Mouse (Mus musculus) heart, postnatal 0 days (tissue): ENCODE data around the gene Pde4a. TPM values are rescaled to one million over a fixed set of nuclear protein-coding genes. Genes with fewer than 3 reads are reported as not detected.
A peak's percentile ranks its signal among the peaks of the same experiment; 100 is the strongest.

Experiments used
- ATAC-seq: fragments of 200-750 bp; cut with Nextera tagmentation; 2 replicates; pipeline ENCODE4 v1.8.0; 2017; ENCODE audit warnings: low read depth, moderate number of reproducible peaks, moderate library complexity; ENCODE audit not compliant: insufficient read depth
- DNase-seq: peaks from one replicate; pipeline ENCODE4 v3.0.0-alpha.2; 2016; ENCODE audit warnings: low spot score
- H3K27ac ChIP-seq: fragments of 300-500 bp; sonication (generic); 2 replicates; pipeline ENCODE4 v1.5.1; 2014; ENCODE audit warnings: low read depth, mild to moderate bottlenecking
- H3K27me3 ChIP-seq: fragments of 300-500 bp; sonication (generic); 2 replicates; pipeline ENCODE4 v1.6.1; 2014; ENCODE audit warnings: low read length, mixed read lengths; ENCODE audit not compliant: control insufficient read depth, insufficient read depth
- H3K36me3 ChIP-seq: fragments of 300-500 bp; sonication (generic); replicated peaks from 2 replicates; pipeline ENCODE4 v1.6.1; 2014; ENCODE audit warnings: low read length, mixed read lengths; ENCODE audit not compliant: control insufficient read depth, insufficient read depth
- H3K4me1 ChIP-seq: fragments of 300-500 bp; sonication (generic); 2 replicates; pipeline ENCODE4 v1.6.1; 2014; ENCODE audit warnings: antibody characterized with exemption; ENCODE audit not compliant: control insufficient read depth, insufficient read depth
- H3K4me2 ChIP-seq: fragments of 300-500 bp; sonication (generic); 2 replicates; pipeline ENCODE4 v1.6.1; 2014; ENCODE audit warnings: low read depth, mild to moderate bottlenecking, low read length, moderate library complexity
- H3K4me3 ChIP-seq: fragments of 300-500 bp; sonication (generic); 2 replicates; pipeline ENCODE4 v1.5.1; 2014; ENCODE audit warnings: low read depth, low read length
- H3K9ac ChIP-seq: fragments of 300-500 bp; sonication (generic); replicated peaks from 2 replicates; pipeline ENCODE4 v1.6.1; 2014; ENCODE audit warnings: low read depth, low read length, mixed read lengths
- H3K9me3 ChIP-seq: fragments of 300-500 bp; sonication (generic); replicated peaks from 2 replicates; pipeline ENCODE4 v1.6.1; 2016; ENCODE audit warnings: low read length; ENCODE audit not compliant: control insufficient read depth
- CTCF ChIP-seq: IDR thresholded peaks from 2 replicates; pipeline ENCODE4 v1.5.1; 2016; ENCODE audit warnings: antibody characterized with exemption, control low read depth, low read depth
- EP300 ChIP-seq: IDR thresholded peaks from 2 replicates; pipeline ENCODE4 v1.6.1; 2016; ENCODE audit warnings: antibody characterized with exemption, low read depth
- WGBS: fragments of 180-500 bp; shearing (Covaris S2); extraction: QIAGEN DNeasy Blood & Tissue Kit; methylation state at CpG from one replicate; pipeline ENCODE4 v1.1.7; 2014; 5-methylcytosine and 5-hydroxymethylcytosine counted together
- polyA plus RNA-seq: library from polyadenylated mRNA; unstranded; fragments of >200 nt; fragmentation: Nextera tagmentation; extraction: Ambion mirVana; gene quantifications from 2 replicates; pipeline ENCODE4 v1.2.1, GENCODE M21; 2015
- total RNA-seq: library from RNA; depleted of rRNA; stranded (reverse); fragments of >200 nt; gene quantifications from 2 replicates; pipeline ENCODE4 v1.2.3, GENCODE M21; 2014; ENCODE audit warnings: low replicate concordance

Pde4a gene
- total and polyA plus RNA-seq, 2 experiments from 2014 or later = 14.6 to 17.5 TPM

DNA sequence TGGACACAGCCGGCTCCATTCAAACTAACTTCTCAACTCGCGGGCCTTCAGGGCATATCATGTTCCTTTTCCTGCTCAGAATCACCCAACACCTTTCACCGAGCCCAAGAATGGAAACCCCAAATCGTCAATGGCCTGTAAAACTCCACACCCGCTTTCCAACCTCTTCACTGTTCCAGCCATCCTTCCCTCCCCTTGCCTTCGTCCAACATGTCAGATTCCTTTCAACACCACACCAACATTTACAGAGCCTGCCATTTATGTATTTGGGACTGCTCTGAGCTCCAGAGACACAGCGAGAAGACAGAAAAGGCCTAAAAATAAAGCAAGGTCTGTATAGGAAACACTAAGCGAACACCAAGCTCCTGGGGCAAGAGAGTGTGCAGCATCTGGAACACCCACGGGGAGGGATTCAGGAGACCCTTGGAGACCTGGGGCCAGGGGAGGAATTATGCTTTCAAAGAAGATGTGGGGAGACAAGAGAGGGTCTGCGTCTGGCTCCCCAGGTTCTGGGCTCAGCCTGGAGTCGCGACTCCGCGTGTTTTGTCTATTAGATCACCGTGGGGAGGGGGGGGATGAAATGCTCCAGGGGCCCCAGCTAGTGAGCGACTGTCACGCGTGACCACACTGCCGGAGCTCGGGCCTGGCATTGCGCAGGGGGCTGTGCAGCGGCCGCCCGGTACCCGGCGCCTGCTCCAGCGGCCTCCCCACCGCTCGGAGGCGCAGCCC is 72.7 kb downstream of the Pde4a start:
- Histone ChIP-seq H3K36me3 (peaks cover 33% of the 10 kb centered on the region), H3K9me3 (no peaks in the 10 kb centered on the region), H3K9ac (peak overlapping the region; percentile 94), H3K27me3 (peaks cover 7% of the 10 kb centered on the region), H3K4me3 (peak overlapping the region; percentile 85), H3K27ac (peak overlapping the region; percentile 97), H3K4me1 (peaks cover 9% of the 10 kb centered on the region; the same call in 1 of the 2 replicates), H3K4me2 (peak overlapping the region; percentile 67)
- DNase-seq (peak; percentile 91), ATAC-seq (peak; percentile 34)
- TF ChIP-seq EP300 = no peak
- no peak for TF ChIP-seq CTCF
- under 1% methylated on average over 31 of the region's 31 CpGs for WGBS

DNA sequence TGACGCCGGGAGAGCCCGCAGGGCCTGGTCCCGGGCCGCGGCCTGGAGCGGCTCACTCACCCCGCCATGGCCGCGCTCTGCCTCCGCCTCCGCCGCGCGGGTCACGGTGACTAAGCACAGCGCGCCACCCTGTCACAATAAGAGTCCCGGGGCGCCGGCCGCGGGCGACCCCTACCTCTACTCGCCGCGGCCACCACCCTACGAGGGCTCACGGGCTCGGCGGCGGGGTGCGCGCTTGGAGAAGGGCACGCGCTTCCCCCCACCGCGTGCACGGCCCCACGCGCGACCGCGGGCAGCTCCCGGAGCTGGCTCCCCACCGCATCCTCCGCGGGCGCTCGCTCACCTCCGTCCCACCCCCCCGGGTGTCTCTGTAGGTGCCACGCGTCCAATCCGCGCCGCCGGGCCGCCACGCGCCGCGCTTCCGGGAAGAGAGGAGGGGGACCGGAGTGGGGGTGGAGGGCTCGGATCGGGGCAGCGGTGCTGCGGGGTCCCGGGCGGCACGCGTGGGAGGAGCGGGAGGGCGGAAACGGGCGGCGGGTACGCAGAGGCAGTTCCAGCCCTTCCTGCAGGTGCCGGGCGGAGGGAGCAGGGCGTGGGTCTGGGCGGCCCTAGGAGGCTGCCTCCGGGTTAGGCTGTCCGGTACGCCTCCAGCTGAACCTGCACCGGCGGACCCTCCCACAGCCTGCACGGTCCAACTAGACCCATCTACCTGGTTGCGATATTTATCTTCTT is 73.4 kb downstream of the Pde4a start, which contains the start of gene Keap1:
TSS of gene Keap1 (minus strand) at position 629 of the 732 bp plus-strand sequence.
- TF ChIP-seq CTCF (no peak), EP300 (peak; percentile 46; the same call in 1 of the 2 replicates)
- DNase-seq (peak; percentile 78), ATAC-seq (peak; percentile 85)
- Histone ChIP-seq H3K9me3 (no peaks in the 10 kb centered on the region), H3K4me2 (peak within 1 kb of the TSS; percentile 67), H3K27me3 (peaks cover 15% of the 10 kb centered on the region), H3K9ac (peak within 1 kb of the TSS; percentile 94), H3K36me3 (peaks cover 25% of the 10 kb centered on the region), H3K4me3 (peak within 1 kb of the TSS; percentile 85), H3K27ac (peak within 1 kb of the TSS; percentile 97), H3K4me1 (peaks cover 11% of the 10 kb centered on the region; the same call in 1 of the 2 replicates)
- under 1% methylated on average over 71 of the region's 90 CpGs for WGBS

DNA sequence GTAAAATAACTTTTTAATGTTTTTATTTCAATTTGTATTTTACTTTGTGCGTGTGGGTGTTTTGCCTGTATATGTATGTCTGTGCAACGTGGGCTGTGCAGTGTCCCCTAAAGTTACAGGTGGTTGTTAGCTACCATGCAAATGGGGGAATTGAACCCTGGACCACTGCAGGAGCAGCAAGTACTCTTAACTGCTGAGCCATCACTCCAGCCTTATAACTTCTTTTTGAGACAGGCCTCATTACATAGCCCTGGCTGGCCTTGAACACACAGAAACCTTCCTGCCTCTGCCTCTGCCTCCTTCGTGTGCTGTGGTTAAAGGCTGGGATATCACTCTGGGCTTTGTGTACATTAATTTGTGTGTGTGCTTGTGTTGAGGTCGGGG is 73.9 kb downstream of the Pde4a start:
- 39% methylated on average over 4 of the region's 4 CpGs for WGBS
- H3K4me1 ChIP-seq = peaks cover 17% of the 10 kb centered on the region
- no peak for ATAC-seq

DNA sequence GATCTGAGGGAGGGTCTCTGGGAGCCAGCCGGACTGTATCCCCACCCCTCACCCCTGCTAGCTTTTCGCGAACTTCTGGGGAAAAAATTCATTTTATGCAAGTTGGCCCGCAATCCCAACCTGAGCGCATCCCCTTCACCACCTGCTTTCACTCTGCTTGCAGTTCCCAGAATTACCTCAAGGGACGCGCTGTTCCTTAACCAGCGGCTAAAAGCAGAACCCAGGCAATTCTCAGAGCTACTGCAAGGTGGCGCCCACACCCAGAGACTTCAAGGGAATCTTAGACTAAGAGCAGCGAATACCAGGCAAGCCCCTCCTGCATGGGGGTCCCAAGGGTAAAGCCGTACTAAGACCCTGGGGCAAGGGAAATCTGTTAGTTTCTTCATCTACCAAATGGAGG is 75.8 kb downstream of the Pde4a start:
- ATAC-seq = no peak
- H3K27me3 ChIP-seq = peaks cover 39% of the 10 kb centered on the region
- peaks cover 22% of the 10 kb centered on the region for H3K4me1 ChIP-seq
- H3K4me3 ChIP-seq = no peak overlapping the region
- no peaks in the 10 kb centered on the region for H3K9me3 ChIP-seq
- TF ChIP-seq EP300 (no peak), CTCF (peak; percentile 98)
- DNase-seq = peak; percentile 85
- H3K4me2 ChIP-seq = no peak overlapping the region
- H3K36me3 ChIP-seq = 0 out of 2 replicates have a peak, but pooled peaks cover 4% of the 10 kb centered on the region
- H3K9ac ChIP-seq = no peak overlapping the region
- H3K27ac ChIP-seq = no peak overlapping the region
- 8% methylated on average over 11 of the region's 11 CpGs for WGBS

More for the DNA sequence above, 73.9 kb downstream of the Pde4a start:
- no peak for DNase-seq
- no peaks in the 10 kb centered on the region for H3K9me3 ChIP-seq
- TF ChIP-seq EP300 = 0 out of 2 replicates have a peak, but pooled peaks have one; percentile 7
- no peak for TF ChIP-seq CTCF
- peak overlapping the region; percentile 85 for H3K4me3 ChIP-seq
- H3K9ac ChIP-seq = peak overlapping the region; percentile 94
- peaks cover 20% of the 10 kb centered on the region; the same call in 1 of the 2 replicates for H3K36me3 ChIP-seq
- H3K4me2 ChIP-seq = peak overlapping the region; percentile 67
- peaks cover 20% of the 10 kb centered on the region for H3K27me3 ChIP-seq
- H3K27ac ChIP-seq = peak overlapping the region; percentile 97

DNA sequence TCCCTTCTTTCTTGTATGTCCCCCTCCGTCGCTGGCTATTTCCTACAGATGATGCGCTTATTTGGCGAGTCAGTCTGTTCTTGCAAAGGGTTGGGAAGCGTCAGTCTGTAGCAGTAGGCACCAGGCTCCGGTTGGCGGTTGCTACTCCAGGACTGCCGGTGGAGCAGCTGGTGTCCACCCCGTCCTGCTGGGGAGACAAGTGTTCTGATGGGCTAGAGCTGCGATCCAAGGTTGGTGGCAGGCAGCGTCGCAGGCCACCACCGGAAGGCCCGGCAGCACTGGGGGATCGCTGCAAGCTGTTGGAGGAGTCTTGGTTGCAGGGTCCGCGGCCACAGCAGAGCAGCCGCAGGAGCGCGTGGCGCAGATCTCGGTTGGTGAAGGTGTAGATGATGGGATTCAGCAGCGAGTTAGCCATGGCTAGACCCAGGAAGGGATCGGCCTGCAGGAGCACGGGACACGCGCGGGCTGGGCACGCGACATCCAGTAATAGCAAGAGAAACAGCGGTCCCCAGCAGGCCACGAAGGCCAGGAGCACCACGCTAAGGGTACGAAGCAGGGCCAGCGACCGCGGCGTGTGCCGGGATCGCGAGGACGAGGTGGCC is 78.4 kb downstream of the Pde4a start:
- Histone ChIP-seq H3K9ac (peak overlapping the region; percentile 32; the same call in 1 of the 2 replicates), H3K27ac (no peak overlapping the region), H3K4me2 (peak overlapping the region; percentile 73), H3K27me3 (peaks cover 60% of the 10 kb centered on the region), H3K4me1 (peaks cover 13% of the 10 kb centered on the region), H3K4me3 (peak overlapping the region; percentile 49), H3K36me3 (no peaks in the 10 kb centered on the region), H3K9me3 (no peaks in the 10 kb centered on the region)
- ATAC-seq = 0 out of 2 replicates have a peak, but pooled peaks have one; percentile 2
- no peak for DNase-seq
- 6% methylated on average over 42 of the region's 42 CpGs for WGBS
- TF ChIP-seq CTCF = no peak
- no peak for TF ChIP-seq EP300
